Mouse (Mus musculus): Measurements from ENCODE around the gene Zfp704. TPM values are rescaled to one million over a fixed set of nuclear protein-coding genes. Genes with fewer than 3 reads are reported as not detected.

The Zfp704 gene
- polyA plus RNA-seq, 1 experiment, result 9.7 TPM

- TF ChIP-seq POLR2A (IDR thresholded peaks at IDR 0.05; ENCODE audit: borderline replicate concordance, extremely low read depth, low read depth, low read length), result no peak
- no peak for TF ChIP-seq CTCF (IDR thresholded peaks at IDR 0.05; ENCODE audit: insufficient read depth, low read length)
- no peaks in the 10 kb centered on the region; the same call in 1 of the 2 replicates for H3K4me1 ChIP-seq (ENCODE audit: control insufficient read depth, insufficient read depth, low read length)
- H3K4me3 ChIP-seq (replicated peaks; ENCODE audit: extremely low read depth, low read depth, low read length), result no peak overlapping the region
- DNase-seq, result no peak
- 90% methylated on average over 4 of the region's 4 CpGs for WGBS
These were observed 122.2 kb downstream of the Zfp704 start for GRCm38 (mm10) chr3:9487644-9488043.

- TF ChIP-seq POLR2A (IDR thresholded peaks at IDR 0.05; ENCODE audit: borderline replicate concordance, extremely low read depth, low read depth, low read length) (no peak), CTCF (IDR thresholded peaks at IDR 0.05; ENCODE audit: insufficient read depth, low read length) (no peak)
- H3K4me3 ChIP-seq (replicated peaks; ENCODE audit: extremely low read depth, low read depth, low read length), result no peak overlapping the region
- no peaks in the 10 kb centered on the region for H3K4me1 ChIP-seq (ENCODE audit: control insufficient read depth, insufficient read depth, low read length)
- no peak for DNase-seq
- WGBS, result 88% methylated on average over 3 of the region's 3 CpGs
These were observed 124.4 kb downstream of the Zfp704 start for GRCm38 (mm10) chr3:9485506-9485905.

- Histone ChIP-seq H3K4me3 (replicated peaks; ENCODE audit: extremely low read depth, low read depth, low read length) (no peak overlapping the region), H3K4me1 (ENCODE audit: control insufficient read depth, insufficient read depth, low read length) (no peaks in the 10 kb centered on the region)
- no peak for DNase-seq
- TF ChIP-seq CTCF (IDR thresholded peaks at IDR 0.05; ENCODE audit: insufficient read depth, low read length) (no peak), POLR2A (IDR thresholded peaks at IDR 0.05; ENCODE audit: borderline replicate concordance, extremely low read depth, low read depth, low read length) (no peak)
- WGBS, result 84% methylated on average over 4 of the region's 4 CpGs
These were observed 127.9 kb downstream of the Zfp704 start for GRCm38 (mm10) chr3:9481956-9482355.

DNA sequence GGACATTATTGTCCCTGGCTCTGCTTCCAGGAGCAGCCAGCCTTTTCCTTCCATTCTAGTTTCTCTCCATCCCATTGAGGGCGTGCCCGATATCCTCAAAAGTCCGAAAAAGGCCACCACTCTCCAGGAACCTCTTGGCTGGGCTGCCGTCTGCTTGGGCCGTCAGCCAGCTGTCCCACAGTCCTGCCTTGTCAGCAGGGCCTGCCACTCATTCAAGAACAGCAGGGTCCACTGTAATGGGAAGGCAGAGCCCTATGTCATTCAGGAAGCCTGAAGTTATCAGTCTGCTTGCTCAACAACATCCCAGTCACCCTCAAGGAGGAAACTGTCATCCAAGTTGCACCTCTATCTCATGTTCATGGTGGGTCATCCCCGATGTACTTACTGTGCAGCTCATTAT, 128.5 kb downstream of the Zfp704 start:
- Histone ChIP-seq H3K4me3 (replicated peaks; ENCODE audit: extremely low read depth, low read depth, low read length) (no peak overlapping the region), H3K4me1 (ENCODE audit: control insufficient read depth, insufficient read depth, low read length) (no peaks in the 10 kb centered on the region)
- DNase-seq, result no peak
- no peak for TF ChIP-seq POLR2A (IDR thresholded peaks at IDR 0.05; ENCODE audit: borderline replicate concordance, extremely low read depth, low read depth, low read length)
- no peak for TF ChIP-seq CTCF (IDR thresholded peaks at IDR 0.05; ENCODE audit: insufficient read depth, low read length)
- WGBS, result 37% methylated on average over 6 of the region's 6 CpGs

- 81% methylated on average over 5 of the region's 5 CpGs for WGBS
- no peak for DNase-seq
- Histone ChIP-seq H3K4me1 (ENCODE audit: control insufficient read depth, insufficient read depth, low read length) (no peaks in the 10 kb centered on the region), H3K4me3 (replicated peaks; ENCODE audit: extremely low read depth, low read depth, low read length) (no peak overlapping the region)
- TF ChIP-seq POLR2A (IDR thresholded peaks at IDR 0.05; ENCODE audit: borderline replicate concordance, extremely low read depth, low read depth, low read length) (no peak), CTCF (IDR thresholded peaks at IDR 0.05; ENCODE audit: insufficient read depth, low read length) (no peak)
These were observed 128.9 kb downstream of the Zfp704 start for GRCm38 (mm10) chr3:9480936-9481335.

DNA sequence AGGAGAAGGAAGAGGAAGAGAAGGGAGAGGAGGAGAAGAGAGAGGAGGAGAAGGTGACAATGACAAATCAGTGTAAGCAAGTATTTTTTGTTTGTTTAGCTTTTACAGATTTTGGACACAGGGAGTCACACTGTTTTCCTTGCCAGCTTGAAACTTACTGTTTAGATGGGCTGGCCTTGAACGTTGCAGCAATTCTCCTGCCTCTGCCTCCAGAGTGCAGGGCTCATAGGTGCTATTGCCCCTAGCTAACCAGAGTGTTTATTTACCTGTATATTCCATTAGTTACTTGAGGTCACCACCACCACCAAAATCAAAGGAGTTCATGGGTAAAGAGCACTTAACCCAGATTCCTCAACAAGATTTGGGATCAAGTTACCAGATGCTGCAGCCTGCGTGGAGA, 132.5 kb downstream of the Zfp704 start:
- H3K4me1 ChIP-seq (ENCODE audit: control insufficient read depth, insufficient read depth, low read length), result no peaks in the 10 kb centered on the region
- TF ChIP-seq POLR2A (IDR thresholded peaks at IDR 0.05; ENCODE audit: borderline replicate concordance, extremely low read depth, low read depth, low read length) (no peak), CTCF (IDR thresholded peaks at IDR 0.05; ENCODE audit: insufficient read depth, low read length) (no peak)
- WGBS, result 57% methylated on average over 2 of the region's 2 CpGs
- no peak for DNase-seq
- no peak overlapping the region for H3K4me3 ChIP-seq (replicated peaks; ENCODE audit: extremely low read depth, low read depth, low read length)

DNA sequence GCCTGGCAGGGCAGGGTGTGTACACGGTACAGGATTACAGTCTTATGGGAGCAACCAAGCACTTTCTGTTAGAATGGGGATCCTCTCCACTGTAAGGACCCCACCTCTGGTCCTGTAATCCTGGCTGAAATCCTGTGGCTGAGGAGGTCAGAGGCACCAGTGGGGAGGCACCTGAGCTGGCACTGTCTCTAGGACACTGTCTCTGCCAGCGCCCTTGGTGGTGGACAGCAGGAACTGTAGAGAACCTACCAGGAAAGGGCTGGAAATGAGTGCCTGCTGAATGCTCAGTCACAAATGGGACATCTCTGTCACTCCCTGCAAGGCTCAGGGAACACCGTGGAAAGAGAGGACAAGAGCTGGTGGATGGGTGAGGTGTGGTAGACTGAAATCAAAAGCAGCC, 133.5 kb downstream of the Zfp704 start:
- no peak overlapping the region for H3K4me3 ChIP-seq (replicated peaks; ENCODE audit: extremely low read depth, low read depth, low read length)
- DNase-seq, result no peak
- TF ChIP-seq POLR2A (IDR thresholded peaks at IDR 0.05; ENCODE audit: borderline replicate concordance, extremely low read depth, low read depth, low read length), result no peak
- TF ChIP-seq CTCF (IDR thresholded peaks at IDR 0.05; ENCODE audit: insufficient read depth, low read length), result no peak
- H3K4me1 ChIP-seq (ENCODE audit: control insufficient read depth, insufficient read depth, low read length), result no peaks in the 10 kb centered on the region
- WGBS, result 88% methylated on average over 3 of the region's 3 CpGs

DNA sequence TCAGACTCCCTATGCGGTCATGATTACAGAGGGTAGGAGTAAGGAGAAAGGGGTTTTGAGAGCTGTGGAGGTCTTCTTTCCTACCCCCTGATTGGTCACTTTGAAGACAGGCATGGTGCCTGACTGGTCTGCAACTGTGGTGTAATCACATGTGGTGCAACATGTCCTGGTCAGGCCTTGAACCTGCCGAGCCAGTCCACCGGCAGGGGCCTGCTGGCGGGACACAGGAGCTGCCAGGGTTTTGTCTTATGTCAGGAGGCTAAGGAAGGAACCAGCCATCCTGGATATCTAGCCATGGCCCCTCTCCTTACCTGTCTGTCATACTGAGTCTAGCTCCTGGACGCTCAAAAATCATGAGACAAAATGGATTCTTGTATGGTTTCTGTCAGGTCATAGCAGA, 134.4 kb downstream of the Zfp704 start:
- WGBS, result 88% methylated on average over 5 of the region's 5 CpGs
- Histone ChIP-seq H3K4me1 (ENCODE audit: control insufficient read depth, insufficient read depth, low read length) (no peaks in the 10 kb centered on the region), H3K4me3 (replicated peaks; ENCODE audit: extremely low read depth, low read depth, low read length) (no peak overlapping the region)
- no peak for DNase-seq
- TF ChIP-seq CTCF (IDR thresholded peaks at IDR 0.05; ENCODE audit: insufficient read depth, low read length), result no peak
- no peak for TF ChIP-seq POLR2A (IDR thresholded peaks at IDR 0.05; ENCODE audit: borderline replicate concordance, extremely low read depth, low read depth, low read length)

DNA sequence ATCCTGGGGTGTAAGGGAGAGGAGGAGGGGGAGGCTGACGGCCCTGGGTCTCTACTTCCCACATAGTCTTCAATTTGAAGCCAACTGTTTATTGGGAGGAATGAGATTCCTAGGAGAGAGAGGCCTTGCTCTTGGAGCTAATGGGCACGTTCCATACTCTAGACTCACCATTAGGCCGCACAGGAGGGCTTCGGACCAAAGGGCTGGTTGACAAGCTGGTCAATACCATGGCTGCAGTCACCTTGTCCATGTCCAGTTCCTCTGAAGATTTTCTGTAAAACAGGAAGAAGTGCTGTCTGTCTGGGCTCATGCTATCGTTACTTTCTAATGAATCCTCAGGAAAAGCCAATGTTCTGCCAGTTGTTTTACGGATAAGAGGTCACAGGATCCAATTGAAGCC, 135.6 kb downstream of the Zfp704 start:
- TF ChIP-seq POLR2A (IDR thresholded peaks at IDR 0.05; ENCODE audit: borderline replicate concordance, extremely low read depth, low read depth, low read length) (no peak), CTCF (IDR thresholded peaks at IDR 0.05; ENCODE audit: insufficient read depth, low read length) (no peak)
- 93% methylated on average over 6 of the region's 6 CpGs for WGBS
- no peaks in the 10 kb centered on the region for H3K4me1 ChIP-seq (ENCODE audit: control insufficient read depth, insufficient read depth, low read length)
- DNase-seq, result no peak
- no peak overlapping the region for H3K4me3 ChIP-seq (replicated peaks; ENCODE audit: extremely low read depth, low read depth, low read length)

DNA sequence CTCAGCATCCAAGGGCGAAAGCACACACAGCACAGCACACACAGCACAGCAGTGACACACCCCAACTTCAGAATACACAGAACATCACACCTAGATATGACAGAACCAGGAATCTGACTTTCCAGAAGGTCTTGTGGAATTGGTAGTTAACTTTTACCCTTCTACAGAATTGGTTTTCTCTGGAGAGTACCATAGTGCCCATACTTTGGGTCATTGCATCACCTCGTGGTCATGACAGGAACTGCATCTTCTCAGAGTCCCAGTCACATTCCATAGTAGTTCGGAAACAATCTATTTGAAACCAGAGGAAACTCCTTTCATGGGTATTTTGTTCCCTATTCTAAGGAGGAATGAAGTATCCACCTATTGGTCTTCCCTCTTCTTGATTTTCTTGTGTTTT, 143.6 kb downstream of the Zfp704 start:
- WGBS, result 36% methylated on average over 3 of the region's 3 CpGs
- Histone ChIP-seq H3K4me3 (replicated peaks; ENCODE audit: extremely low read depth, low read depth, low read length) (no peak overlapping the region), H3K4me1 (ENCODE audit: control insufficient read depth, insufficient read depth, low read length) (no peaks in the 10 kb centered on the region; the same call in 1 of the 2 replicates)
- peak; percentile 49 for DNase-seq
- TF ChIP-seq CTCF (IDR thresholded peaks at IDR 0.05; ENCODE audit: insufficient read depth, low read length) (peak; percentile 64), POLR2A (IDR thresholded peaks at IDR 0.05; ENCODE audit: borderline replicate concordance, extremely low read depth, low read depth, low read length) (no peak)
